Mouse (Mus musculus) limb, embryonic 10.5 days (tissue): ENCODE measurements at regions not wholly inside any gene's neighbourhood (a gene's known extent, or its start where the extent isn't known, plus 50 kb on each side); places are given as distances from the start of the nearest gene placed in this dataset.

Source experiments
- DNase-seq: peaks from one replicate; pipeline ENCODE4 v3.0.0-alpha.2; 2017; ENCODE audit warnings: low spot score
- H3K27ac ChIP-seq: fragments of 300-500 bp; sonication (generic); 2 replicates; pipeline ENCODE4 v1.5.1; 2016; ENCODE audit warnings: mild to moderate bottlenecking
- H3K27me3 ChIP-seq: fragments of 300-500 bp; sonication (generic); 2 replicates; pipeline ENCODE4 v1.6.1; 2016; ENCODE audit warnings: low read depth, mild to moderate bottlenecking; ENCODE audit not compliant: poor library complexity, severe bottlenecking
- H3K36me3 ChIP-seq: fragments of 300-500 bp; sonication (generic); 2 replicates; pipeline ENCODE4 v1.6.1; 2016; ENCODE audit warnings: mild to moderate bottlenecking, moderate library complexity
- H3K4me1 ChIP-seq: fragments of 300-500 bp; sonication (generic); 2 replicates; pipeline ENCODE4 v1.6.1; 2016
- H3K4me3 ChIP-seq: fragments of 300-500 bp; sonication (generic); 2 replicates; pipeline ENCODE4 v1.5.1; 2016; ENCODE audit warnings: mild to moderate bottlenecking, moderate library complexity
- H3K9me3 ChIP-seq: fragments of 300-500 bp; sonication (generic); replicated peaks from 2 replicates; pipeline ENCODE4 v1.6.1; 2016; ENCODE audit warnings: mild to moderate bottlenecking
- WGBS: fragments of 180-500 bp; shearing (Covaris S2); methylation state at CpG from one replicate; pipeline ENCODE4 v1.1.7; 2016; 5-methylcytosine and 5-hydroxymethylcytosine counted together

DNA sequence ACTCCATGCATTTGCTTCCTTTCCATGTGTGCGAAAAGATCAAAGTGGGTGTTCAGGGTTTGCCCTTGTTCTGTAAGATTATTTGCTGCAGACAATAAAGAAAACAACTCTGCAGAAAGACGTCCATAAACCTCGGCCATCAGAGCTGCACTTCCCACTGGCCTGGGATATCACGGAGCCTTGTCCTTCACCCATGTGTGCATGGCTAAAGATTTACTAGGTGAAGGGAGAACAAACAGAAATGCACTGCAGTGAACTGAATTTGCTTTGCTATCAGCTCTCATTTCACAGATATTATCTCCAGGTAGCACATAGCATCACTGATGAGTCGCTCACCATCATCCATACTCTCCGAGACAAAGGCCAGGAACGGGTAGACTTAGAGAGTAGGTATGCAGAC is 228.2 kb upstream of the Robo2 start:
- H3K36me3 ChIP-seq, result no peaks in the 10 kb centered on the region
- H3K9me3 ChIP-seq, result no peaks in the 10 kb centered on the region
- 80% methylated on average over 7 of the region's 7 CpGs for WGBS
- H3K27me3 ChIP-seq, result no peaks in the 10 kb centered on the region
- H3K27ac ChIP-seq, result no peak overlapping the region
- DNase-seq, result no peak
- peaks cover 2% of the 10 kb centered on the region for H3K4me1 ChIP-seq
- H3K4me3 ChIP-seq, result no peak overlapping the region

DNA sequence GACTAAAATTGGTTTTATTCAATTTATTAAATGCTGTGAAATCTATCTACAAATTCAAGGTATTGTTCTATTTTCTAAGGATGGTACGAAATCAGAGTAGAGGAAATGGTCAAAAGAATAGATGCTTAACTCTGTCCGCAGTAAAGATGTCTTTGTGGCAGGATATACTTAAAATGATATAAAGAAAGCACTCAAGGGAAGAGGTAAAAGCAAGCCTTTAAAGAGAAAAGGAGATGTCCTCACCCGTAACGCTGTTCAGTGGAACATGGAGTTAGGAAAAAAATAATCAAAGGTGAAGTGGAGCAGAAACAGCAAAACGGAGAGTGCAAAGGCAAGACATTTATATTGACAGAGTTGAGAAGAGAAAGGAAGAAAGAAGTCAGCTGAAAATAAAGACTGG is 226.0 kb upstream of the Robo2 start:
- WGBS, result 68% methylated on average over 5 of the region's 5 CpGs
- H3K4me3 ChIP-seq, result no peak overlapping the region
- no peak for DNase-seq
- no peaks in the 10 kb centered on the region for H3K9me3 ChIP-seq
- H3K36me3 ChIP-seq, result no peaks in the 10 kb centered on the region
- no peaks in the 10 kb centered on the region for H3K27me3 ChIP-seq
- no peak overlapping the region for H3K27ac ChIP-seq
- no peaks in the 10 kb centered on the region for H3K4me1 ChIP-seq

DNA sequence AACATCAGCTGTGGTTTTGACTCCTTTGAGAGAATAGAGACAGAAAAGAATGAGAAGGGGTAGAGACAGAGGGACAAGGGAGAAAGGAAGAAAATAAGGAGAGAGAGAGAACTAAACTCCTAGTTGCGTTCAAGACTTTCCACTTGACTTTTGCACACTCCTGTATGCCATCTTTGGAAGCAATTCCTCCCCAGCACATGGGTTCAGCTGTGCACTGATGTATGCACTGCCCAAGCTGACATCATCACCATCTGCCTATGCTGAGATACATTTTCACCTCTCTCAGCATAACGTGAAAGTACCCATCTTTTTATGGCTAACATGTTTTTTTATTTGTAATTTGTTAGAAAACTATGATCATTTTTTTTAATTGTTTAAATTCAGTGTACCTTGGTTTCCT is 214.2 kb upstream of the Robo2 start:
- H3K36me3 ChIP-seq, result no peaks in the 10 kb centered on the region
- H3K4me1 ChIP-seq, result no peaks in the 10 kb centered on the region
- WGBS, result 87% methylated on average over 2 of the region's 2 CpGs
- DNase-seq, result no peak
- no peak overlapping the region for H3K27ac ChIP-seq
- no peaks in the 10 kb centered on the region for H3K9me3 ChIP-seq
- H3K27me3 ChIP-seq, result no peaks in the 10 kb centered on the region
- H3K4me3 ChIP-seq, result no peak overlapping the region

DNA sequence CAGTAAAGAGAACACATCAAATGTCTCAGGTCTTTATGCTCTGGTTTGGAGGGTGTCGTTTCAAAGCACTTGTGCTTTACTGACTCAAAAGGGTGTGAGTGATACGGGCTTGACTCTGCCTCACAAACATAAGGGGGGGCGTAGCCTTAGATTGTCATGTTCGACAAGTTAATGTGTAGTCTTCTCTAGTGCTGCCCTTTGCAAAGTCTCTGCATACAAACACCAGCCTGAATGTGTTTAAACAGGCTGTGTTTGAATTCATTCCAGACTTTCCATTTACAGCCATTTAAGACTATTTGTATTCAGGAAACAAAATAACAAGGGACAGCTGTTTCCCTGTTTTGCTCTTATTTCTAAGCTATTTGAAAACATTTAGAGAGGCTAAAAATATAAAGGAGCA is 200.4 kb upstream of the Robo2 start:
- H3K27me3 ChIP-seq, result no peaks in the 10 kb centered on the region
- H3K4me3 ChIP-seq, result no peak overlapping the region
- WGBS, result 50% methylated on average over 4 of the region's 4 CpGs
- H3K9me3 ChIP-seq, result no peaks in the 10 kb centered on the region
- no peaks in the 10 kb centered on the region for H3K36me3 ChIP-seq
- peaks cover 28% of the 10 kb centered on the region for H3K4me1 ChIP-seq
- H3K27ac ChIP-seq, result 0 out of 2 replicates have a peak overlapping the region, but pooled peaks have one; percentile 11
- no peak for DNase-seq

GRCm38 (mm10) chr16:74609564-74609963 is 197.9 kb upstream of the Robo2 start:
- Histone ChIP-seq H3K4me1 (peaks cover 39% of the 10 kb centered on the region), H3K9me3 (no peaks in the 10 kb centered on the region), H3K4me3 (no peak overlapping the region), H3K27me3 (no peaks in the 10 kb centered on the region), H3K36me3 (no peaks in the 10 kb centered on the region), H3K27ac (no peak overlapping the region)
- DNase-seq, result no peak
- 94% methylated on average over 4 of the region's 4 CpGs for WGBS

- H3K27ac ChIP-seq, result no peak overlapping the region
- no peak overlapping the region for H3K4me3 ChIP-seq
- H3K36me3 ChIP-seq, result no peaks in the 10 kb centered on the region
- no peaks in the 10 kb centered on the region; the same call in 1 of the 2 replicates for H3K27me3 ChIP-seq
- DNase-seq, result no peak
- WGBS, result 53% methylated on average over 1 of the region's 1 CpGs
- H3K4me1 ChIP-seq, result no peaks in the 10 kb centered on the region
- H3K9me3 ChIP-seq, result no peaks in the 10 kb centered on the region
Measured at GRCm38 (mm10) chr16:74598361-74598760, 186.7 kb upstream of the Robo2 start.

GRCm38 (mm10) chr16:74597735-74598340 is 186.2 kb upstream of the Robo2 start:
- WGBS, result 84% methylated on average over 4 of the region's 4 CpGs
- H3K4me1 ChIP-seq, result 0 out of 2 replicates have a peak, but pooled peaks cover 3% of the 10 kb centered on the region

DNA sequence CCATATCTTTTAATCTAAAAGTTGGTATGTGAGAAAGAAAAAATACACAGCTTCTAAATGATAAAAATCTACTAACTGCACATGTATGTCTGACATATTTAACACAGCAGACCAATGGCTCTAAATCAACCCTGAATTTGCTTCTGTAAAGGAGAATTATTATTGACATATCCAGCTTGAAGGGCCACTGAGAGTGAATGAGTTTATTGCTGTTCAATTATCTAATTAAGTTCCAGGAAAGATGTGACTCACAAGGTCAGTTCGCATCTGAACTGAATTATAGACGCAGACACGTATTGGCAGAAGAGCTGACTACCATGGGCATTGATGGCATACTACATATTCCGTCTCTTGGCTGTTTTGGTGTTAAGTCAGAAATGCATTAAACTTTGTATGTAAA is 180.3 kb upstream of the Robo2 start:
- no peak for DNase-seq
- Histone ChIP-seq H3K36me3 (no peaks in the 10 kb centered on the region), H3K4me1 (0 out of 2 replicates have a peak, but pooled peaks cover 3% of the 10 kb centered on the region), H3K4me3 (no peak overlapping the region), H3K27ac (no peak overlapping the region), H3K27me3 (no peaks in the 10 kb centered on the region; the same call in 1 of the 2 replicates), H3K9me3 (no peaks in the 10 kb centered on the region)
- 50% methylated on average over 4 of the region's 4 CpGs for WGBS

More at GRCm38 (mm10) chr16:74597735-74598340, 186.2 kb upstream of the Robo2 start:
- Histone ChIP-seq H3K36me3 (no peaks in the 10 kb centered on the region), H3K9me3 (no peaks in the 10 kb centered on the region), H3K27me3 (no peaks in the 10 kb centered on the region; the same call in 1 of the 2 replicates), H3K27ac (no peak overlapping the region), H3K4me3 (no peak overlapping the region)
- no peak for DNase-seq

GRCm38 (mm10) chr16:74582645-74583423 is 171.2 kb upstream of the Robo2 start:
- Histone ChIP-seq H3K36me3 (no peaks in the 10 kb centered on the region), H3K9me3 (no peaks in the 10 kb centered on the region), H3K27me3 (no peaks in the 10 kb centered on the region), H3K27ac (no peak overlapping the region), H3K4me1 (no peaks in the 10 kb centered on the region), H3K4me3 (no peak overlapping the region)
- DNase-seq, result no peak
- 90% methylated on average over 4 of the region's 4 CpGs for WGBS

DNA sequence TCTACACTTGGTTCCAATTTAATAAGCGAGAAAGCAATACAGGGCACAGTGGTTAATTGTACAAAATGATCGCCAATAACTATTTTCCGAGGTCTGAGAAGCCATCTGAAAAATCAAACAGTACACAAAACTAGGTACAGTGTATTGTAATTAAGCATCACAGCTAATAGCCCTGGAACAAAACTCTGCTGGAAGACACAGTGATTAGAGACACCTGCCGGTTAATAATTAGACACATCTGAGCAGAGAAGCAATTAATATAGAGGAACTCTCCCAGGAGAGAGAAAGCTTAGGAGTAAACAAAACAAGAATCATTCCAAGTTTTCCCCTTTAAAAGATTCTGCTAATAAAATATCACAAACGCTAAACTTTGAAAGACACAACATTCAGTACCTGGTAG is 136.7 kb upstream of the Robo2 start:
- DNase-seq, result no peak
- no peaks in the 10 kb centered on the region for H3K9me3 ChIP-seq
- no peak overlapping the region for H3K27ac ChIP-seq
- WGBS, result 79% methylated on average over 5 of the region's 5 CpGs
- no peaks in the 10 kb centered on the region for H3K36me3 ChIP-seq
- H3K4me1 ChIP-seq, result peaks cover 16% of the 10 kb centered on the region
- no peak overlapping the region for H3K4me3 ChIP-seq
- H3K27me3 ChIP-seq, result no peaks in the 10 kb centered on the region

GRCm38 (mm10) chr16:74530531-74530930 is 118.9 kb upstream of the Robo2 start:
- Histone ChIP-seq H3K4me3 (no peak overlapping the region), H3K36me3 (no peaks in the 10 kb centered on the region), H3K27ac (no peak overlapping the region), H3K4me1 (peaks cover 12% of the 10 kb centered on the region), H3K9me3 (no peaks in the 10 kb centered on the region), H3K27me3 (no peaks in the 10 kb centered on the region)
- WGBS, result 85% methylated on average over 2 of the region's 2 CpGs
- no peak for DNase-seq

- Histone ChIP-seq H3K4me3 (no peak overlapping the region), H3K27ac (no peak overlapping the region), H3K36me3 (no peaks in the 10 kb centered on the region), H3K4me1 (peaks cover 12% of the 10 kb centered on the region), H3K9me3 (no peaks in the 10 kb centered on the region), H3K27me3 (no peaks in the 10 kb centered on the region)
- 25% methylated on average over 3 of the region's 3 CpGs for WGBS
- no peak for DNase-seq
Measured at GRCm38 (mm10) chr16:74528245-74528644, 116.6 kb upstream of the Robo2 start.

- Histone ChIP-seq H3K36me3 (no peaks in the 10 kb centered on the region), H3K9me3 (no peaks in the 10 kb centered on the region), H3K27ac (peak overlapping the region; percentile 66; the same call in 1 of the 2 replicates), H3K4me3 (no peak overlapping the region), H3K4me1 (peaks cover 12% of the 10 kb centered on the region), H3K27me3 (no peaks in the 10 kb centered on the region)
- WGBS, result 23% methylated on average over 1 of the region's 1 CpGs
- peak; percentile 35 for DNase-seq
Measured at GRCm38 (mm10) chr16:74526521-74526920, 114.9 kb upstream of the Robo2 start.
